Mouse (Mus musculus) CH12.LX (cell line): ENCODE data around the gene Spata25. TPM values are rescaled to one million over a fixed set of nuclear protein-coding genes. Genes with fewer than 3 reads are reported as not detected.

Source experiments
- DNase-seq: peaks from one replicate; pipeline ENCODE4 v3.0.0-alpha.2; 2013; ENCODE audit errors: extremely low read depth
- H3K27ac ChIP-seq: 2 replicates; pipeline ENCODE4 v1.5.1; 2012; ENCODE audit warnings: low read depth, mild to moderate bottlenecking, control low read depth, moderate library complexity; ENCODE audit not compliant: insufficient read depth
- H3K27me3 ChIP-seq: replicated peaks from 2 replicates; pipeline ENCODE3; 2012; ENCODE audit warnings: inconsistent platforms
- H3K36me3 ChIP-seq, 2 experiments: replicated peaks in 1 of 2; 2 replicates each; pipeline versions ENCODE3 to v1.6.1; 2012; ENCODE audit warnings: inconsistent platforms in 1 of 2, low read length in 1 of 2, mild to moderate bottlenecking in 1 of 2, mixed read lengths in 1 of 2, moderate library complexity in 1 of 2; ENCODE audit not compliant: control insufficient read depth in 1 of 2, insufficient read depth in 1 of 2
- H3K4me1 ChIP-seq, 2 experiments: 2 replicates each; pipeline ENCODE4 v1.6.1; 2012; ENCODE audit warnings: inconsistent platforms in 1 of 2, moderate library complexity in 1 of 2; ENCODE audit not compliant: insufficient read depth in 2 of 2, control insufficient read depth in 1 of 2
- H3K4me2 ChIP-seq: 2 replicates; pipeline ENCODE4 v1.6.1; 2012; ENCODE audit warnings: low read depth, mild to moderate bottlenecking, control low read depth; ENCODE audit not compliant: poor library complexity, insufficient read depth, severe bottlenecking
- H3K4me3 ChIP-seq, 3 experiments: fragments of 150-350 bp in 1 of 3; sonication (generic) in 1 of 3; replicated peaks in 1 of 3; 2 replicates each; pipeline versions ENCODE3 to v1.5.1; 2011 to 2012; ENCODE audit warnings: low read depth in 2 of 3, low read length in 2 of 3, mild to moderate bottlenecking in 2 of 3, moderate library complexity in 2 of 3, control low read depth in 1 of 3, improper control_type of control experiment in 1 of 3, inconsistent platforms in 1 of 3, mixed read lengths in 1 of 3; ENCODE audit not compliant: poor library complexity in 1 of 3
- H3K79me2 ChIP-seq: replicated peaks from 2 replicates; pipeline ENCODE4 v1.6.1; 2012; ENCODE audit warnings: mild to moderate bottlenecking, moderate library complexity; ENCODE audit not compliant: control insufficient read depth, poor library complexity, insufficient read depth, severe bottlenecking; ENCODE audit errors: extremely low read depth
- H3K9ac ChIP-seq: 2 replicates; pipeline ENCODE4 v1.6.1; 2012; ENCODE audit warnings: low read depth, mild to moderate bottlenecking, control low read depth, moderate library complexity; ENCODE audit not compliant: insufficient read depth
- H3K9me3 ChIP-seq: replicated peaks from 2 replicates; pipeline ENCODE3; 2012; ENCODE audit warnings: low read length, inconsistent platforms, mixed read lengths
- CHD2 ChIP-seq: IDR thresholded peaks from 2 replicates; pipeline ENCODE4 v1.6.1; 2011; ENCODE audit warnings: low read length, improper control_type of control experiment
- CTCF ChIP-seq, 2 experiments: IDR thresholded peaks in 1 of 2; conservative IDR thresholded peaks in 1 of 2; 2 replicates each; pipeline ENCODE4 v1.5.1; 2011 to 2012; ENCODE audit warnings: low read depth in 2 of 2, low read length in 2 of 2, improper control_type of control experiment in 1 of 2, inconsistent platforms in 1 of 2, mild to moderate bottlenecking in 1 of 2, moderate library complexity in 1 of 2
- ELF1 ChIP-seq: IDR thresholded peaks from 2 replicates; pipeline ENCODE4 v1.6.1; 2014; ENCODE audit warnings: low read depth, mild to moderate bottlenecking, inconsistent platforms, low read length, improper control_type of control experiment
- ETS1 ChIP-seq: conservative IDR thresholded peaks from 2 replicates; pipeline ENCODE4 v1.6.1; 2012; ENCODE audit warnings: low read depth, mild to moderate bottlenecking, inconsistent platforms, low read length, improper control_type of control experiment, moderate library complexity
- GABPA ChIP-seq: IDR thresholded peaks from 2 replicates; pipeline ENCODE4 v1.6.1; 2012; ENCODE audit warnings: low read depth, low read length, improper control_type of control experiment, inconsistent platforms; ENCODE audit not compliant: insufficient replicate concordance
- JUN ChIP-seq: IDR thresholded peaks from 2 replicates; pipeline ENCODE4 v1.6.1; 2011; ENCODE audit warnings: low read depth, mild to moderate bottlenecking, low read length, improper control_type of control experiment, moderate library complexity; ENCODE audit not compliant: insufficient read depth
- MAFK ChIP-seq: IDR thresholded peaks from 2 replicates; pipeline ENCODE4 v1.6.1; 2011; ENCODE audit warnings: low read length, improper control_type of control experiment; ENCODE audit not compliant: insufficient replicate concordance
- MAX ChIP-seq: IDR thresholded peaks from 2 replicates; pipeline ENCODE4 v1.6.1; 2011; ENCODE audit warnings: low read length, improper control_type of control experiment
- MAZ ChIP-seq: IDR thresholded peaks from 2 replicates; pipeline ENCODE4 v1.6.1; 2012; ENCODE audit warnings: low read depth, mild to moderate bottlenecking, inconsistent platforms, low read length, improper control_type of control experiment, moderate library complexity
- MEF2A ChIP-seq: IDR thresholded peaks from 2 replicates; pipeline ENCODE4 v1.6.1; 2014; ENCODE audit warnings: low read depth, mild to moderate bottlenecking, inconsistent platforms, low read length, improper control_type of control experiment, borderline replicate concordance
- MYC ChIP-seq: IDR thresholded peaks from 2 replicates; pipeline ENCODE4 v1.6.1; 2011; ENCODE audit warnings: low read depth, mild to moderate bottlenecking, improper control_type of control experiment, low read length
- NRF1 ChIP-seq: IDR thresholded peaks from 2 replicates; pipeline ENCODE4 v1.6.1; 2014; ENCODE audit warnings: low read depth, mild to moderate bottlenecking, inconsistent platforms, low read length, improper control_type of control experiment, moderate library complexity
- POLR2A ChIP-seq: IDR thresholded peaks from 2 replicates; pipeline ENCODE4 v1.6.1; 2011; ENCODE audit warnings: low read depth, mild to moderate bottlenecking, improper control_type of control experiment, low read length
- POLR2AphosphoS2 ChIP-seq: IDR thresholded peaks from 2 replicates; pipeline ENCODE4 v1.6.1; 2011; ENCODE audit warnings: low read depth, low read length, improper control_type of control experiment
- USF2 ChIP-seq: conservative IDR thresholded peaks from 2 replicates; pipeline ENCODE4 v1.6.1; 2011; ENCODE audit warnings: low read depth, low read length, improper control_type of control experiment
- ZC3H11A ChIP-seq: IDR thresholded peaks from 2 replicates; pipeline ENCODE4 v1.6.1; 2012; ENCODE audit warnings: low read depth, mild to moderate bottlenecking, inconsistent platforms, low read length, improper control_type of control experiment
- ZNF384 ChIP-seq: IDR thresholded peaks from 2 replicates; pipeline ENCODE4 v1.6.1; 2012; ENCODE audit warnings: low read depth, low read length, improper control_type of control experiment, inconsistent platforms
- dilution Hi-C: fragments of 300-500 bp; cut with MboI; formaldehyde crosslinking; loops from 2 replicates; pipeline ENCODE4 v1.14.3; 2020; ENCODE audit warnings: low sequenced_read_pairs; ENCODE audit not compliant: extremely low pct_unique_long_range_greater_than_20kb, extremely low pct_ligation_motif_present
- in situ Hi-C: fragments of 300-500 bp; cut with MboI; formaldehyde crosslinking; loops from 3 replicates; pipeline ENCODE4 v1.14.3; 2019; ENCODE audit warnings: low sequenced_read_pairs, low pct_ligation_motif_present, low pct_unique_long_range_greater_than_20kb, mixed read lengths
- polyA plus RNA-seq: library from polyadenylated mRNA; unstranded; fragments of >175 nt; gene quantifications from 2 replicates; pipeline ENCODE4 v1.2.1, GENCODE M21; 2012; ENCODE audit warnings: low read depth; ENCODE audit not compliant: insufficient read length
- total RNA-seq, 2 experiments: library from RNA; depleted of rRNA; stranded (reverse); fragments of 300-350 nt in 1 of 2; fragments of >200 nt in 1 of 2; gene quantifications; 2 replicates each; pipeline ENCODE4 v1.2.3; 2012 to 2014

Gene Spata25
- total and polyA plus RNA-seq, 3 experiments: not detected

DNA sequence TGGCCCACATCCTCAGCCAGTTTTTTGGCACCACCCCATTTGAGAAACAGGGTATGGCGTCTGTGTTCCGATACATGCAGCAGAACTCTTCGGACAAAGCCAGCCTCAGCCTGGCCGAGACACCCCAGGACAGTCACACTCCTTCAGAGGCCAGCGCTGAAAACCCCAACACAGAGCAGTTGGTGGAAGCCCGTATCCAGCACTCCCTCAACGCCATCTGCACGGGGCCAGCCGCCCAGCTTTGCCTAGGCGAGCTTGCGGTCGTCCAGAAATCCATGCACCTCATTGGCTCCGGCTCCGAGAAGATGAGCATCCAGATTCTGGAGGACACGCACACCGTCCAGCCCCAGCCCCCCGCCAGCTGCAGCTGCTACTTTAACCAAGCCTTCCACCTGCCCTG lies 2.8 kb downstream of the Spata25 start:
- Histone ChIP-seq H3K4me1 (peaks cover 0 to 43% of the 10 kb centered on the region in 2 experiments; a peak in 3 of 4 replicates), H3K79me2 (no peaks in the 10 kb centered on the region; the same call in 1 of the 2 replicates), H3K27me3 (no peaks in the 10 kb centered on the region), H3K36me3 (peaks cover 38 to 58% of the 10 kb centered on the region in 2 experiments), H3K27ac (no peak overlapping the region), H3K9ac (no peak overlapping the region), H3K4me2 (no peak overlapping the region), H3K4me3 (no peak overlapping the region), H3K9me3 (no peaks in the 10 kb centered on the region)
- dilution Hi-C loops: no loop called here
- no peak for DNase-seq
- no peak for TF ChIP-seq MAX
- no peak for TF ChIP-seq POLR2AphosphoS2
- no peak for TF ChIP-seq CTCF (conservative IDR thresholded peaks at IDR 0.05 in 1 of 2, IDR thresholded peaks at IDR 0.05 in 1 of 2; ENCODE audit: low read depth in 2 of 2, low read length in 2 of 2)
- no peak for TF ChIP-seq POLR2A
- no peak for TF ChIP-seq MEF2A
- in situ Hi-C loops: no loop called here

DNA sequence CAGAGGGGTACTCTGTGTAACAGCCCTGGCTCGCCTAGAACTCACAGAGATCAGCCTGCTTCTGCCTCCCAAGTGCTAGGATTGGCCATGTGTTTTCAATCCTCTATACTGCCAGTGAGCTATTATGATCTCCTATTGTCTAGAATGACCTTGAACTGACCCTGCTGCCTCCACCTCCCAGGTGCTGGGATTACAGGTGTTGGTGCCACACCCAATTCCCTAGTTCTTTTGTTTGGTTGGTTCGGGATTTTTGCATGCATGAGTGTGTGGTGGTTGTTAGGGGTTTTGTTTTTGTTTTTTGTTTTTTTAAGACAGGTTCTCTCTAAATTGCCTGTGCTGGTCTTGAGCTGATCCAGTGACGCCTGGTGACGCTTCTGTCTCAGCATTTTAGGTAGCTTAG lies 4.4 kb downstream of the Spata25 start:
- in situ Hi-C loops (no loop called here), dilution Hi-C loops (no loop called here)
- H3K79me2 ChIP-seq: no peaks in the 10 kb centered on the region; the same call in 1 of the 2 replicates
- H3K4me1 ChIP-seq: peaks cover 0 to 33% of the 10 kb centered on the region in 2 experiments; a peak in 3 of 4 replicates
- peaks cover 42 to 69% of the 10 kb centered on the region in 2 experiments for H3K36me3 ChIP-seq
- TF ChIP-seq MYC (no peak), CHD2 (no peak), MAZ (no peak), GABPA (no peak), NRF1 (no peak), ZC3H11A (no peak), MAFK (no peak), MAX (no peak), ETS1 (no peak), MEF2A (no peak), ELF1 (no peak), USF2 (no peak), JUN (no peak), ZNF384 (no peak)
- H3K4me2 ChIP-seq: peak overlapping the region; percentile 35; the same call in 1 of the 2 replicates
- H3K27me3 ChIP-seq: no peaks in the 10 kb centered on the region
- H3K27ac ChIP-seq: no peak overlapping the region
- no peaks in the 10 kb centered on the region for H3K9me3 ChIP-seq
- H3K4me3 ChIP-seq: no peak overlapping the region
- DNase-seq: no peak
- no peak overlapping the region for H3K9ac ChIP-seq
